Mouse (Mus musculus): ENCODE measurements around the gene Erp27. TPM values are rescaled to one million over a fixed set of nuclear protein-coding genes. Genes with fewer than 3 reads are reported as not detected.

Erp27 gene
- total and polyA plus RNA-seq, 3 experiments = 0.55 to 1.9 TPM; not detected in 1

- no peak; the same call in 1 of the 2 replicates for TF ChIP-seq USF2 (conservative IDR thresholded peaks at IDR 0.05; ENCODE audit: low read depth, low read length)
- TF ChIP-seq EP300 (IDR thresholded peaks at IDR 0.05; ENCODE audit: low read length) = no peak; the same call in 1 of the 2 replicates
- TF ChIP-seq MAZ (IDR thresholded peaks at IDR 0.05; ENCODE audit: low read depth, low read length) = 0 out of 2 replicates have a peak, but pooled peaks have one; percentile 33
- TF ChIP-seq MAFK (IDR thresholded peaks at IDR 0.05; ENCODE audit: insufficient replicate concordance, low read length) = no peak
- peak; percentile 34; the same call in 1 of the 2 replicates for TF ChIP-seq ETS1 (conservative IDR thresholded peaks at IDR 0.05; ENCODE audit: low read depth, low read length)
- no peak for TF ChIP-seq JUN (IDR thresholded peaks at IDR 0.05; ENCODE audit: insufficient read depth, low read depth, low read length)
- TF ChIP-seq MAX (IDR thresholded peaks at IDR 0.05; ENCODE audit: low read length) = peak; percentile 88
- no peak for TF ChIP-seq GABPA (IDR thresholded peaks at IDR 0.05; ENCODE audit: insufficient replicate concordance, low read depth, low read length)
- no peak for TF ChIP-seq PAX5 (IDR thresholded peaks at IDR 0.05; ENCODE audit: low read length)
- TF ChIP-seq POLR2AphosphoS2 (IDR thresholded peaks at IDR 0.05; ENCODE audit: low read depth, low read length) = 0 out of 2 replicates have a peak, but pooled peaks have one; percentile 41
- no peak for TF ChIP-seq RAD21 (IDR thresholded peaks at IDR 0.05; ENCODE audit: low read depth, low read length)
- 0 out of 2 replicates have a peak, but pooled peaks have one; percentile 22 for TF ChIP-seq ZNF384 (IDR thresholded peaks at IDR 0.05; ENCODE audit: low read depth, low read length)
- peak; percentile 71 for TF ChIP-seq POLR2A (IDR thresholded peaks at IDR 0.05; ENCODE audit: low read depth, low read length)
- no peak; the same call in none of the 2 replicates for TF ChIP-seq SIN3A (IDR thresholded peaks at IDR 0.05; ENCODE audit: low read length)
- TF ChIP-seq IRF4 (IDR thresholded peaks at IDR 0.05; ENCODE audit: low read depth, low read length) = peak; percentile 43; the same call in 1 of the 2 replicates
- TF ChIP-seq NELFE (IDR thresholded peaks at IDR 0.05; ENCODE audit: low read depth, low read length) = peak; percentile 71
- TF ChIP-seq BHLHE40 (IDR thresholded peaks at IDR 0.05; ENCODE audit: low read depth, low read length) = peak; percentile 67
- TF ChIP-seq CTCF (conservative IDR thresholded peaks at IDR 0.05 in 1 of 2, IDR thresholded peaks at IDR 0.05 in 1 of 2; ENCODE audit: low read depth in 2 of 2, low read length in 2 of 2) = no peak
- no peak for TF ChIP-seq KAT2A (IDR thresholded peaks at IDR 0.05; ENCODE audit: insufficient replicate concordance, low read length)
- TF ChIP-seq ZMIZ1 (IDR thresholded peaks at IDR 0.05; ENCODE audit: low read depth, low read length) = peak; percentile 68
- peak; percentile 89 for TF ChIP-seq MYC (IDR thresholded peaks at IDR 0.05; ENCODE audit: low read depth, low read length)
Measured at GRCm38 (mm10) chr6:136941051-136942021, 19.4 kb upstream of the Erp27 start, which contains the start of gene Arhgdib (continued).

DNA sequence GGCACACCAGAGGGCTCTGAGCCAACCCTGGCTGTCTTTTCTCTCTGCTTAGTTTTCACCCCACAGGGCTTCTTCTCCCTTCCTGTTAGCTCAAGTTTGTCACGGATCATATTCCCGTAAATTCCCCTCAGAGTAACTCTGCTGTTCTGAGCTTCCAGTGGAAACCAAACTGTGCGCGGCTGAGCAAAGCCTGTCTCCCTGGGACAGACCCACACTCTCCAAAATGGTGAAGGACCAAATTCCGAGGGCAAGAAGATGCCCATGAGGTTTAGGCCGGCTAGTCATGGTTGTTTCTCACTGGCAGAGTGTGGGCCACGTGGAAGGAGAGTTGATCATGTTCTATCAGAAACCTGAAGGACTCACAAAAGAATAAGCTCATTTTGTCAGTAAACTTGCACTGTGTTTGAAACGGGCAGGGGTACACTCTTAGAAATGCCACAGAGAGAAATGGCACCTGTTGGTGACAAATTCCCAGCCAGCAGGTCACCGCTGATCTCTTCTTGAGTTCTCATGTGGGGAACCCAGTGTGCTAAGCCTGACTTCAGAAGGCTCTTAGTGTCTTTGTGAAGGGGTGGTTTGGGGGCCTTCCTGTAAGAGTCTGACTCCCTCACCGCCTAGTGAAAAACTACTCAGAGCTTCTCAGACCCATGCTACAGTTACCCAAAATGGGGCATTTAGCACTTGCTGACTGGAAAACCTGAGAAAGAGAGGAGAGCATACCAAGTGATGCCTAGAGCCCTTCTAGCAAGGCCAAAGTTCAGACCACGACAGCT, 18.4 kb upstream of the Erp27 start:
- no peaks in the 10 kb centered on the region for H3K27me3 ChIP-seq (replicated peaks)
- peak; percentile 50 for DNase-seq (ENCODE audit: extremely low read depth)
- H3K9me3 ChIP-seq (replicated peaks; ENCODE audit: low read length) = no peaks in the 10 kb centered on the region
- peak overlapping the region; percentile 66 for H3K4me2 ChIP-seq (ENCODE audit: insufficient read depth, low read depth, poor library complexity, severe bottlenecking)
- H3K36me3 ChIP-seq (replicated peaks in 1 of 2; ENCODE audit: control insufficient read depth in 1 of 2, insufficient read depth in 1 of 2, low read length in 1 of 2) = peaks cover 14 to 20% of the 10 kb centered on the region in 2 experiments
- dilution Hi-C loops (cut with MboI; ENCODE audit: extremely low pct_ligation_motif_present, extremely low pct_unique_long_range_greater_than_20kb, low sequenced_read_pairs) (no loop called here), in situ Hi-C loops (cut with MboI; ENCODE audit: low pct_ligation_motif_present, low pct_unique_long_range_greater_than_20kb, low sequenced_read_pairs) (no loop called here)
- H3K27ac ChIP-seq (ENCODE audit: insufficient read depth, low read depth) = peak overlapping the region; percentile 94
- H3K4me1 ChIP-seq (ENCODE audit: control insufficient read depth in 1 of 2, insufficient read depth in 2 of 2) = peaks cover 6 to 44% of the 10 kb centered on the region in 2 experiments
- peak overlapping the region; percentile 58 to 91 (median 70) for H3K4me3 ChIP-seq (replicated peaks in 1 of 3; ENCODE audit: low read depth in 2 of 3, low read length in 2 of 3, poor library complexity in 1 of 3)
- peak overlapping the region; percentile 90 for H3K9ac ChIP-seq (ENCODE audit: insufficient read depth, low read depth)
- H3K79me2 ChIP-seq (replicated peaks; ENCODE audit: control insufficient read depth, extremely low read depth, insufficient read depth, poor library complexity, severe bottlenecking) = peaks cover 58% of the 10 kb centered on the region
- TF ChIP-seq MEF2A (IDR thresholded peaks at IDR 0.05; ENCODE audit: borderline replicate concordance, low read depth, low read length) = 0 out of 2 replicates have a peak, but pooled peaks have one; percentile 17
- no peak for TF ChIP-seq KAT2A (IDR thresholded peaks at IDR 0.05; ENCODE audit: insufficient replicate concordance, low read length)
- TF ChIP-seq ZKSCAN1 (IDR thresholded peaks at IDR 0.05; ENCODE audit: borderline replicate concordance, low read depth, low read length) = no peak
- TF ChIP-seq CHD2 (IDR thresholded peaks at IDR 0.05; ENCODE audit: low read length) = no peak
- TF ChIP-seq PAX5 (IDR thresholded peaks at IDR 0.05; ENCODE audit: low read length) = no peak
- TF ChIP-seq JUN (IDR thresholded peaks at IDR 0.05; ENCODE audit: insufficient read depth, low read depth, low read length) = no peak
- TF ChIP-seq MXI1 (IDR thresholded peaks at IDR 0.05; ENCODE audit: low read depth, low read length) = peak; percentile 83
- no peak; the same call in 1 of the 2 replicates for TF ChIP-seq POLR2AphosphoS2 (IDR thresholded peaks at IDR 0.05; ENCODE audit: low read depth, low read length)
- TF ChIP-seq JUND (conservative IDR thresholded peaks at IDR 0.05; ENCODE audit: low read depth, low read length) = no peak
- TF ChIP-seq IRF4 (IDR thresholded peaks at IDR 0.05; ENCODE audit: low read depth, low read length) = no peak
- TF ChIP-seq RCOR1 (conservative IDR thresholded peaks at IDR 0.05; ENCODE audit: low read depth, low read length) = no peak
- no peak for TF ChIP-seq TBP (conservative IDR thresholded peaks at IDR 0.05; ENCODE audit: low read depth, low read length)
- TF ChIP-seq NELFE (IDR thresholded peaks at IDR 0.05; ENCODE audit: low read depth, low read length) = no peak
- TF ChIP-seq ETS1 (conservative IDR thresholded peaks at IDR 0.05; ENCODE audit: low read depth, low read length) = no peak
- no peak for TF ChIP-seq USF1 (IDR thresholded peaks at IDR 0.05; ENCODE audit: low read depth, low read length)
- peak; percentile 31; the same call in 1 of the 2 replicates for TF ChIP-seq MAZ (IDR thresholded peaks at IDR 0.05; ENCODE audit: low read depth, low read length)
- peak in 1 of 2 experiments; percentile 46; a peak in 2 of 4 replicates for TF ChIP-seq CTCF (conservative IDR thresholded peaks at IDR 0.05 in 1 of 2, IDR thresholded peaks at IDR 0.05 in 1 of 2; ENCODE audit: low read depth in 2 of 2, low read length in 2 of 2)
- no peak for TF ChIP-seq UBTF (IDR thresholded peaks at IDR 0.05; ENCODE audit: low read depth, low read length)
- TF ChIP-seq MYC (IDR thresholded peaks at IDR 0.05; ENCODE audit: low read depth, low read length) = peak; percentile 82; the same call in 1 of the 2 replicates
- peak; percentile 58 for TF ChIP-seq MAX (IDR thresholded peaks at IDR 0.05; ENCODE audit: low read length)

All from CH12.LX (cell line).